Mouse (Mus musculus): ENCODE measurements at regions not wholly inside any gene's neighbourhood (a gene's known extent, or its start where the extent isn't known, plus 50 kb on each side); places are given as distances from the start of the nearest gene placed in this dataset.

DNA sequence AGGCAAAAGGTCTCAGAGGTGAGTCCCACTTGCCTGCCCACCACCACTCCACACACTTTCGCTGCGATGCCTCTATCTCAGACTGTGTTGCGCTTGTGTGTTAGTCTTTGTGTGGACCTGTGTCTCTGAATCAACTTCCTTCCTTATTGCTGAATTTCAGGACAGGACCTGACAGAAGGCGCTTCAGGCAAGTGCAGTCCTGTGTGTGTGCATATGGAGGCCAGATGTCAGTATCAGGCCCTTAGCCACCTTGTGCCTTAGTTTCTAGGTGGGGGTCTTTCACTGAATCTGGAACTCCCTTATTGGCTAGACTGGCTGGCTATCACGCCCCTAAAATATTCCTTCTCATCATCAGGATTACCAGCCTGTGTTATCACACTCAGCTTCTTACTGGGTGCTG lies 391.6 kb upstream of the Zmiz1 start:
- H3K4me2 ChIP-seq (ENCODE audit: low read depth), result no peak overlapping the region
- no peaks in the 10 kb centered on the region for H3K36me3 ChIP-seq (ENCODE audit: control insufficient read depth, insufficient read depth, low read length)
- ATAC-seq (ENCODE audit: insufficient read depth, low FRiP score, low TSS enrichment) (no peak), DNase-seq (ENCODE audit: low spot score) (no peak)
- H3K4me3 ChIP-seq (ENCODE audit: low read depth, low read length), result no peak overlapping the region
- WGBS, result 75% methylated on average over 5 of the region's 5 CpGs
- no peaks in the 10 kb centered on the region for H3K9me3 ChIP-seq (ENCODE audit: control insufficient read depth, low read length)
- H3K4me1 ChIP-seq (ENCODE audit: control insufficient read depth, insufficient read depth, low read length), result peaks cover 18% of the 10 kb centered on the region
- 0 out of 2 replicates have a peak overlapping the region, but pooled peaks have one; percentile 17 for H3K27ac ChIP-seq (ENCODE audit: low read depth, low read length)
- H3K9ac ChIP-seq (ENCODE audit: low read length), result no peak overlapping the region
- H3K27me3 ChIP-seq (ENCODE audit: control insufficient read depth, insufficient read depth, low read length), result no peaks in the 10 kb centered on the region

DNA sequence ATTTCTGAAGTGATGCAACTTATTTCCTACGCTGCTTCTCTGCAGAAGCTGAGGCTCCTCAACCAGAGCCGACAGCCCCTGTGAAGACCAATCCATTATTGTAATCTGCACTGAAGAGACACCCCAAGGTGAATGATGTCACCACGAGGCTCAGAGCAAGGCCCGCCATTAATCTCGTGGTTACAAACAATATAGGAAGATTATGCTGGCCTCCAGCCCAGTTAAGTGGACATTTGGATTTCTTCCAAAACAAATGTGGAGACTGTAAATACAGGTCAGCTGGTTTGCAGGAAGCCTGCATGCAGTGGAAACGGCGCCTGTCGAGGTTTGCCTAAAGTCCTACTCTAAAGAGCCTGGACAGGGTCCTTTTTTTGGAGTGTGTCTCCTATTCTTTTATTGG lies 390.6 kb upstream of the Zmiz1 start:
- 58% methylated on average over 8 of the region's 8 CpGs for WGBS
- no peak for DNase-seq (ENCODE audit: low spot score)
- no peaks in the 10 kb centered on the region for H3K9me3 ChIP-seq (ENCODE audit: control insufficient read depth, low read length)
- H3K9ac ChIP-seq (ENCODE audit: low read length), result no peak overlapping the region
- ATAC-seq (ENCODE audit: insufficient read depth, low FRiP score, low TSS enrichment), result no peak
- no peaks in the 10 kb centered on the region for H3K36me3 ChIP-seq (ENCODE audit: control insufficient read depth, insufficient read depth, low read length)
- H3K27ac ChIP-seq (ENCODE audit: low read depth, low read length), result no peak overlapping the region
- peaks cover 14% of the 10 kb centered on the region for H3K4me1 ChIP-seq (ENCODE audit: control insufficient read depth, insufficient read depth, low read length)
- no peak overlapping the region for H3K4me3 ChIP-seq (ENCODE audit: low read depth, low read length)
- no peaks in the 10 kb centered on the region for H3K27me3 ChIP-seq (ENCODE audit: control insufficient read depth, insufficient read depth, low read length)
- no peak overlapping the region for H3K4me2 ChIP-seq (ENCODE audit: low read depth)

DNA sequence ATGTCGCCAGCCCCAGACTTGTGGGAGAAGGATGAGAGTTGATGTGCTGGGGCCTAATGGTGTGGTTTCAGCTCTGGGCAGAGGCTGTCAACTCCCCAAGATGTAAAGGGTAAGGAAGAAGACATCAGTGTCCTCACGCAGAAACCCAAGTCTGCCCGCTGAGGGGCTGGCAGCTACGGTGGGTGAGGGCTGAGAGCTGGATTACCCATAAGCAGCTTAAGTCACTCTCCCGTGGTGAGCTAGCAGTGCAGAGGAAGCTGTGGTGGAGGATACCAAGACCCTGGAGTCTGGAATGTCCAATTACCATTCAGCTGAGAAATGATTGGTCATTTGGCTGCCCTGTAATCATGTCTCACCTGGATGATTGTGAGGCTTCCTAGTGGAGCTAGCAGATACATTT lies 385.8 kb upstream of the Zmiz1 start:
- H3K9ac ChIP-seq (ENCODE audit: low read length), result no peak overlapping the region
- WGBS, result 76% methylated on average over 5 of the region's 5 CpGs
- no peak overlapping the region for H3K4me2 ChIP-seq (ENCODE audit: low read depth)
- no peaks in the 10 kb centered on the region for H3K9me3 ChIP-seq (ENCODE audit: control insufficient read depth, low read length)
- ATAC-seq (ENCODE audit: insufficient read depth, low FRiP score, low TSS enrichment), result no peak
- H3K4me3 ChIP-seq (ENCODE audit: low read depth, low read length), result no peak overlapping the region
- H3K27me3 ChIP-seq (ENCODE audit: control insufficient read depth, insufficient read depth, low read length), result no peaks in the 10 kb centered on the region
- 0 out of 2 replicates have a peak, but pooled peaks cover 2% of the 10 kb centered on the region for H3K4me1 ChIP-seq (ENCODE audit: control insufficient read depth, insufficient read depth, low read length)
- no peak overlapping the region for H3K27ac ChIP-seq (ENCODE audit: low read depth, low read length)
- H3K36me3 ChIP-seq (ENCODE audit: control insufficient read depth, insufficient read depth, low read length), result no peaks in the 10 kb centered on the region
- no peak for DNase-seq (ENCODE audit: low spot score)

DNA sequence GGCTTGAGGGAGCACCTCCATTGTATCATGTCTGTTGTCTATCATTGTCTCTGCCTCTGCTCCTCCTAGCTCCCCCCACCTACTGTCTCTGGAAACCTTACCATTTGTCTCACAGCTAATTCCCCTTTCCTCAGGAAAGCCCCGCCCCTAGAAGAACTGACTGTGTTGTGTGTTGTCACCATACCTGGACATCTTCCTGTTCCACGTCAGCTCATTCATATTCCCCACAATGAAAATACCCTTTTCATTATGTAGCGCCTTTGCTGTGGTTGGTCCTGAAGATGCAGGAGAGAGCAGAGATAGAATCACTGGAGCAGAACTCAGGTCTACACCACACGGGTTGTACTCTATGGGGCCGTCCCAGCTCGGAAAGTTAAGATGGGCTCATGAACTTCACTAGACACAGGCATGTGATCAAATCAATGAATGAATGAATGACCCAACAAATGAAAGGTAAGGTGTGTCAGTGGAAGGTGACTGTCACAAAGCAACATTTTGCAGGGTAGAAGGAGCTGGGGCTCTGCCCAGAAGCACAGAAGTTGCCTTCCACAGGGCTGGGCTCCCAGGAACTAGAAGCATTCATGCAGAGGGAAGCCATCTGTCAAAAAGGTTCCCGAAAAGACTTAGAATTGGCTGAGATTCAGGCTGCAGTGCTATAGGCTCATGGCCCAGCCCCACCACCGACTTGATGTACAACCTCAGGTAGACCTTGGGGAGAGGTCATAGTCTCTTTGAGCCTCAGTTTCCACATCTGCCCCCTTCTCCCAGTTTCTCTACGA lies 384.8 kb upstream of the Zmiz1 start:
- no peak overlapping the region for H3K9ac ChIP-seq (ENCODE audit: low read length)
- ATAC-seq (ENCODE audit: insufficient read depth, low FRiP score, low TSS enrichment), result no peak
- H3K27me3 ChIP-seq (ENCODE audit: control insufficient read depth, insufficient read depth, low read length), result no peaks in the 10 kb centered on the region
- WGBS, result 90% methylated on average over 9 of the region's 9 CpGs
- H3K4me3 ChIP-seq (ENCODE audit: low read depth, low read length), result no peak overlapping the region
- H3K27ac ChIP-seq (ENCODE audit: low read depth, low read length), result no peak overlapping the region
- H3K36me3 ChIP-seq (ENCODE audit: control insufficient read depth, insufficient read depth, low read length), result no peaks in the 10 kb centered on the region
- 0 out of 2 replicates have a peak, but pooled peaks cover 2% of the 10 kb centered on the region for H3K4me1 ChIP-seq (ENCODE audit: control insufficient read depth, insufficient read depth, low read length)
- H3K9me3 ChIP-seq (ENCODE audit: control insufficient read depth, low read length), result no peaks in the 10 kb centered on the region
- no peak overlapping the region for H3K4me2 ChIP-seq (ENCODE audit: low read depth)
- no peak for DNase-seq (ENCODE audit: low spot score)

DNA sequence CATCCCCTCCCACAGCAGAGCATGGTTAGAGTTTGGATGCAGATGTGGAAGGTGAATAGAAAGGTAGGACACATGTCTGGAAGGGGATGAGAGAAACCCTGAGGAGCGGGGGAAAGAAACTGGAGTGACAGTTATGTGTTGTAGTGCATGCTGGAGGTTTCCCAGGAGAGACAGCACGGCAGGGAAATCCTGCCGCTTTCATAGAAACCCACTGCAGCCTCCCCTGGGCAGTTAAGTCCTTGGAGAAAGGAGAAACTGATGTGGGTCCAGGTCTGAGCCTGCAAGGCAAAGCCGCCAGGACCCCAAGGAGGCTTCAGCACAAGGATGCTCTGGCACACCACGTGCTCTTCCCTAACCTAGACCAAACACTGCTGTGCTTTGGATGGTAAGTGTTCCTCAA lies 384.1 kb upstream of the Zmiz1 start:
- H3K4me3 ChIP-seq (ENCODE audit: low read depth, low read length), result no peak overlapping the region
- 0 out of 2 replicates have a peak, but pooled peaks cover 2% of the 10 kb centered on the region for H3K4me1 ChIP-seq (ENCODE audit: control insufficient read depth, insufficient read depth, low read length)
- H3K36me3 ChIP-seq (ENCODE audit: control insufficient read depth, insufficient read depth, low read length), result no peaks in the 10 kb centered on the region
- no peaks in the 10 kb centered on the region for H3K27me3 ChIP-seq (ENCODE audit: control insufficient read depth, insufficient read depth, low read length)
- DNase-seq (ENCODE audit: low spot score) (no peak), ATAC-seq (ENCODE audit: insufficient read depth, low FRiP score, low TSS enrichment) (no peak)
- no peak overlapping the region for H3K4me2 ChIP-seq (ENCODE audit: low read depth)
- WGBS, result 89% methylated on average over 5 of the region's 5 CpGs
- H3K9ac ChIP-seq (ENCODE audit: low read length), result no peak overlapping the region
- H3K27ac ChIP-seq (ENCODE audit: low read depth, low read length), result no peak overlapping the region
- H3K9me3 ChIP-seq (ENCODE audit: control insufficient read depth, low read length), result no peaks in the 10 kb centered on the region

DNA sequence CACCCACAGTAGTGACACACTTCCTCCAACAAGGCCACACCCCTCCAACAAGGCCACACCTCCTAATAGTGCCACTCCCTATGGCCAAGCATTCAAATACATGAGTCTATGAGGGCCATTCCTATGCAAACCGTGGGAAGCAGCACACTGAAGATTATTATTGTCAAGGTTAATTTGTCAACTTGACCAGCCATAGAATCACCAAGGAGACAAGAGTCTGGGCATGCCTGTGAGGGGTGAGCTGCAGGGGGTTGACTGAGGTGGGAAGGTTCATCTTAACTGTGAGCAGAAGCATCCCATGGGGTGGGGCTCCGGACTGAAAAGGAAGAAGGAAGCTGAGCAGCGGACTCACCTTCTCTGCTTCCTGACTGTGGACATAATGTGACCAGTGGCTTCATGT lies 378.6 kb upstream of the Zmiz1 start:
- Histone ChIP-seq H3K27me3 (ENCODE audit: control insufficient read depth, insufficient read depth, low read length) (no peaks in the 10 kb centered on the region), H3K4me2 (ENCODE audit: low read depth) (no peak overlapping the region), H3K9me3 (ENCODE audit: control insufficient read depth, low read length) (no peaks in the 10 kb centered on the region), H3K36me3 (ENCODE audit: control insufficient read depth, insufficient read depth, low read length) (no peaks in the 10 kb centered on the region), H3K9ac (ENCODE audit: low read length) (no peak overlapping the region), H3K27ac (ENCODE audit: low read depth, low read length) (no peak overlapping the region), H3K4me3 (ENCODE audit: low read depth, low read length) (no peak overlapping the region), H3K4me1 (ENCODE audit: control insufficient read depth, insufficient read depth, low read length) (no peaks in the 10 kb centered on the region)
- DNase-seq (ENCODE audit: low spot score) (no peak), ATAC-seq (ENCODE audit: insufficient read depth, low FRiP score, low TSS enrichment) (no peak)
- WGBS, result 77% methylated on average over 3 of the region's 3 CpGs

DNA sequence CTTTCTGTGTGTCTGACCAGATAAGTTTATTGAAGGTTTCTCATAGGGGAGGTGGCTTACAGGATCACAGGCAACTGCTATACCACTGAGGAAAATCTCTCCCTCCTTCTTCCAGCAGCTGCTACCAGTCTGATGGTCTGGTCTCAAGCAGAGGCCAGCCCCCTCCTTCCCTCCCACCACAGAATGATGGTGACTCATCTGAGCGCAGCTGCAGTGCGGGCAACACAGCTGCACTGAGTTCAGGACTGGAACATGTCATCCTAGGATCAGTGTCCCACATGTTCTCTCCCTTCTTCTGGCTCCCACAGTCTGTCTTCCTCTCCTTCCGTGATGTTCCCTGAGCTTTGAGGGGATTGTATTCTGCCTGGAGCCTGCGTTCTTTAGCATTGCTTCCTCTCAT lies 375.1 kb upstream of the Zmiz1 start:
- Histone ChIP-seq H3K4me1 (ENCODE audit: control insufficient read depth, insufficient read depth, low read length) (no peaks in the 10 kb centered on the region), H3K4me3 (ENCODE audit: low read depth, low read length) (no peak overlapping the region), H3K36me3 (ENCODE audit: control insufficient read depth, insufficient read depth, low read length) (no peaks in the 10 kb centered on the region), H3K27ac (ENCODE audit: low read depth, low read length) (no peak overlapping the region), H3K9me3 (ENCODE audit: control insufficient read depth, low read length) (no peaks in the 10 kb centered on the region), H3K4me2 (ENCODE audit: low read depth) (no peak overlapping the region), H3K27me3 (ENCODE audit: control insufficient read depth, insufficient read depth, low read length) (no peaks in the 10 kb centered on the region), H3K9ac (ENCODE audit: low read length) (no peak overlapping the region)
- WGBS, result 79% methylated on average over 4 of the region's 4 CpGs
- no peak for ATAC-seq (ENCODE audit: insufficient read depth, low FRiP score, low TSS enrichment)
- no peak for DNase-seq (ENCODE audit: low spot score)

DNA sequence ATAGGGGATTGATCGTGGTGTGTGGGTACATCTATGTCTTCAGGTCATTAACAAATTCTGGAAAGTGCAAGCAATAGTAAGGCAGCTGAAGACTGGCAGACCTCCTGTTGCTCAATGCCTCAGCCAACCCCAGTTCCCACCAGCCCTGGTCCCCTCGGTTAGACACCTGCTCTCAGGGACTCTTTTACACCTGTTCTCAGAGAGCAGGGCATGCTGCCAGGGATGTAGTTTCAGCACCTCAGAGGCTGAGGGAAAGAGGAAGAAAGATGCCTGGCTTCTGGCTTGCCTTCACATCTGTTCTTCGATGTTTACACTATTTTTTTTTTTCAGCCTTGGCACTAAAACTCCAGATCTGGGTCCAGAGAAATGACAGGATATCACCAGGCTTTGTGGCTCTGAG lies 362.2 kb upstream of the Zmiz1 start:
- no peak overlapping the region for H3K27ac ChIP-seq (ENCODE audit: low read depth, low read length)
- no peaks in the 10 kb centered on the region for H3K27me3 ChIP-seq (ENCODE audit: control insufficient read depth, insufficient read depth, low read length)
- no peaks in the 10 kb centered on the region for H3K4me1 ChIP-seq (ENCODE audit: control insufficient read depth, insufficient read depth, low read length)
- no peak overlapping the region for H3K4me3 ChIP-seq (ENCODE audit: low read depth, low read length)
- no peak overlapping the region for H3K4me2 ChIP-seq (ENCODE audit: low read depth)
- H3K36me3 ChIP-seq (ENCODE audit: control insufficient read depth, insufficient read depth, low read length), result no peaks in the 10 kb centered on the region
- ATAC-seq (ENCODE audit: insufficient read depth, low FRiP score, low TSS enrichment) (no peak), DNase-seq (ENCODE audit: low spot score) (no peak)
- H3K9ac ChIP-seq (ENCODE audit: low read length), result no peak overlapping the region
- H3K9me3 ChIP-seq (ENCODE audit: control insufficient read depth, low read length), result no peaks in the 10 kb centered on the region
- 89% methylated on average over 3 of the region's 3 CpGs for WGBS

DNA sequence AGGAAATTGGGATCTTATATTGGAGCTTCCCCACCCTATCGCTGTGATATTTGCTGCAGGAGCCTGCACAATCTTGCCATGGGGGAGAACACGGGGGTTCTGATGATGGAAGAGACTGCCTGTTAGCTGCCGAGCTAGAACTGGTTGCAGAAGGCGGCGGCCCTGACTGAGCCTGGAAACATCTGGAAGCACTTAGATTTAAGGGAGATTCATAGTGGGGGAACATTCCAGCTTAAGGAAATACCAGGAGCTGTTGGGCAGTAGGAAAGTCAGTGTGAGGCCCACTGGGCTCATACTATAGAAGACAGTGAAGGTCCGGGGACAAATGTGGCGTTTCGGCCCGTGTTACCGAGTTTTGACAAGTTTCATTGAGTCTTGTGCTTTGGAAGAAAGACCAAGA lies 353.6 kb upstream of the Zmiz1 start:
- no peak for DNase-seq (ENCODE audit: low spot score)
- no peaks in the 10 kb centered on the region for H3K36me3 ChIP-seq (ENCODE audit: control insufficient read depth, insufficient read depth, low read length)
- no peak overlapping the region; the same call in 1 of the 2 replicates for H3K27ac ChIP-seq (ENCODE audit: low read depth, low read length)
- no peaks in the 10 kb centered on the region for H3K27me3 ChIP-seq (ENCODE audit: control insufficient read depth, insufficient read depth, low read length)
- H3K9ac ChIP-seq (ENCODE audit: low read length), result no peak overlapping the region
- H3K4me3 ChIP-seq (ENCODE audit: low read depth, low read length), result no peak overlapping the region
- WGBS, result 67% methylated on average over 10 of the region's 10 CpGs
- no peak for ATAC-seq (ENCODE audit: insufficient read depth, low FRiP score, low TSS enrichment)
- H3K9me3 ChIP-seq (ENCODE audit: control insufficient read depth, low read length), result no peaks in the 10 kb centered on the region
- peaks cover 22% of the 10 kb centered on the region for H3K4me1 ChIP-seq (ENCODE audit: control insufficient read depth, insufficient read depth, low read length)
- no peak overlapping the region for H3K4me2 ChIP-seq (ENCODE audit: low read depth)

All from neural tube, embryonic 11.5 days (tissue).